Mouse (Mus musculus) liver, embryonic 13.5 days (tissue): Measurements from ENCODE around the gene 2210011C24Rik. TPM values are rescaled to one million over a fixed set of nuclear protein-coding genes. Genes with fewer than 3 reads are reported as not detected.

Experiments
- ATAC-seq: fragments of 200-750 bp; cut with Nextera tagmentation; 2 replicates; pipeline ENCODE4 v1.8.0; 2017; ENCODE audit warnings: low read depth, mild to moderate bottlenecking, moderate number of reproducible peaks, moderate library complexity
- DNase-seq: peaks from one replicate; pipeline ENCODE4 v3.0.0; 2022
- H3K27ac ChIP-seq: fragments of 300-500 bp; sonication (generic); 2 replicates; pipeline ENCODE4 v1.5.1; 2015; ENCODE audit warnings: moderate library complexity, mild to moderate bottlenecking, inconsistent platforms
- H3K27me3 ChIP-seq: fragments of 300-500 bp; sonication (generic); 2 replicates; pipeline ENCODE4 v1.6.1; 2015; ENCODE audit warnings: mild to moderate bottlenecking, inconsistent platforms
- H3K36me3 ChIP-seq: fragments of 300-500 bp; sonication (generic); 2 replicates; pipeline ENCODE4 v1.6.1; 2015; ENCODE audit warnings: mild to moderate bottlenecking, inconsistent platforms
- H3K4me1 ChIP-seq: fragments of 300-500 bp; sonication (generic); replicated peaks from 2 replicates; pipeline ENCODE4 v1.6.1; 2015; ENCODE audit warnings: inconsistent platforms
- H3K4me2 ChIP-seq: fragments of 300-500 bp; sonication (generic); 2 replicates; pipeline ENCODE4 v1.6.1; 2015; ENCODE audit warnings: inconsistent platforms, mild to moderate bottlenecking, moderate library complexity
- H3K4me3 ChIP-seq: fragments of 300-500 bp; sonication (generic); replicated peaks from 2 replicates; pipeline ENCODE4 v1.5.1; 2015; ENCODE audit warnings: mild to moderate bottlenecking, inconsistent platforms
- H3K9ac ChIP-seq: fragments of 300-500 bp; sonication (generic); 2 replicates; pipeline ENCODE4 v1.6.1; 2015; ENCODE audit warnings: mild to moderate bottlenecking, inconsistent platforms
- H3K9me3 ChIP-seq: fragments of 300-500 bp; sonication (generic); replicated peaks from 2 replicates; pipeline ENCODE4 v1.6.1; 2016; ENCODE audit warnings: inconsistent platforms
- whole genome bisulfite sequencing: fragments of 180-500 bp; shearing (Covaris S2); methylation state at CpG from one replicate; pipeline ENCODE4 v1.1.7; 2015; ENCODE audit not compliant: insufficient replicate concordance; 5-methylcytosine and 5-hydroxymethylcytosine counted together
- microRNA counts: library from miRNA; unstranded; fragments of <30 nt; microRNA quantifications from one replicate; lab custom pipeline; 2016
- microRNA-seq: library from miRNA; unstranded; fragments of <30 nt; microRNA quantifications from one replicate; pipeline ENCODE4, GENCODE M21; 2016
- polyA plus RNA-seq: library from polyadenylated mRNA; unstranded; fragments of >200 nt; fragmentation: Nextera tagmentation; extraction: Ambion mirVana; gene quantifications from 2 replicates; pipeline ENCODE4 v1.2.1, GENCODE M21; 2015

The 2210011C24Rik gene
- polyA plus RNA-seq, 1 experiment from 2014 or later, result not detected

DNA sequence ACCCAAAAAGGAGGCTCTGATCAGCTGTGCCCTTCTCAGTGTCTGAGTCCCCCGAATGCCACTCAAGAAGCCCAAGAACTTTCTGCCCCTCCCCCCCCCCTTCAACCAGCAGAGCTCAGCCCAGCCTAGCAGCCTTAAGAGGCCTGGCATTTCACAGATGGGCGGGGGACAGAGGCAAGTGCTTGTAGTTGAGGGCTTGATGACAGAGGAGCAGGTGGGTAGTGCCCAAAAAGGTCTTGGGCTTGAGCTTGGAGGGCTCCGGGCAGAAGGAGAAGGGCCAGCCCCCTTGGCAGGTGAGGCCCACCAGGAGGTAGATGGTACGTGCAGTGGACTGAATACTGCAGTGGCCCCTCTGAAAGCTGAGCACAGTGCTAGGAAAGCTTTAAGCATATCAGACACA is 37.5 kb downstream of the 2210011C24Rik start:
- Histone ChIP-seq H3K27me3 (no peaks in the 10 kb centered on the region), H3K4me1 (peaks cover 67% of the 10 kb centered on the region), H3K27ac (no peak overlapping the region), H3K4me2 (peak overlapping the region; percentile 96; the same call in 1 of the 2 replicates), H3K4me3 (no peak overlapping the region; the same call in 1 of the 2 replicates), H3K36me3 (peaks cover 17% of the 10 kb centered on the region), H3K9ac (peak overlapping the region; percentile 13; the same call in 1 of the 2 replicates), H3K9me3 (no peaks in the 10 kb centered on the region)
- no peak for DNase-seq
- WGBS, result 71% methylated on average over 4 of the region's 4 CpGs
- ATAC-seq, result no peak

DNA sequence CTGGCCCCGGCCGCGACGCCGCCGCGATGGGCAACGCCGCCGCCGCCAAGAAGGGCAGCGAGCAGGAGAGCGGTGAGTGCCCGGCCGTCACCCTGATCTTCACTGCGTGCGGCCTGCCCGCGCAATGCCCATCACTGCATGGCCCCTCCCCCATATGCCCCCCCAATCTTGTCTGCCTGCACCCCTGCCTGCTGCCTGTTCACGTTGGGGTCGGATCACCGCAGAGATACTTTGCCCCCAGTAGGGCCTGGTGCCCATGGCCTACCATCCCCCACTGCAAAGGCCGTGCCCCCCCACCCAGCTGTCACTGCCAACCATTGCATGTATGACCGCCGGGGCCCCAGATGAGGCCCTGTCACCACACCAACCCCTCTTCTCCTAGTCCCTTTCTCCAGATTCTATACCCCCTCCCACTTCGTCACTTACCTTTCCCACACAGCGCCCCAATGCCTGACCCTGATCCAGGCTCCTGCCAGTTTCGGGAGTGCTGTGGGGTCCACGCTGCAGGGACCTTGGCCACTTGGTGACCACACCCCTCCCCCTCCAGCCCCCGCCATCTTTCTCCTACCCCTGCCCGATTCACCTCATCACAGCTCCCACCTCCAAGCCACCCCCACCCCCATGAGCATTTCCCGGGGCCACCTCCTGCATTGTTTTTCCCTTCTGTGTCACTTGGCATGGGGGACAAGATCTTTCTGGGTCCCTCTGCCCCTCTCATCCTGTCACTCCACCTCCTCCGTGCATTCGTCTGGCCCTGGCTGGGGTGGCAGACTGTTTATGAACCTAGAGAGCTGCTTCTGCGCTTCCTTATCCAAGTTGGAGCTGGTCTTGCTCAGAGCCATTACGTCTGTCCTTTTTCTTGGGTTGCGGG is 38.6 kb downstream of the 2210011C24Rik start:
- peak overlapping the region; percentile 94 for H3K9ac ChIP-seq
- H3K36me3 ChIP-seq, result peaks cover 28% of the 10 kb centered on the region
- H3K9me3 ChIP-seq, result no peaks in the 10 kb centered on the region
- peaks cover 65% of the 10 kb centered on the region for H3K4me1 ChIP-seq
- DNase-seq (no peak), ATAC-seq (no peak; the same call in 1 of the 2 replicates)
- peak overlapping the region; percentile 71 for H3K27ac ChIP-seq
- peak overlapping the region; percentile 96 for H3K4me2 ChIP-seq
- no peaks in the 10 kb centered on the region for H3K27me3 ChIP-seq
- H3K4me3 ChIP-seq, result peak overlapping the region; percentile 94
- 8% methylated on average over 37 of the region's 37 CpGs for WGBS

DNA sequence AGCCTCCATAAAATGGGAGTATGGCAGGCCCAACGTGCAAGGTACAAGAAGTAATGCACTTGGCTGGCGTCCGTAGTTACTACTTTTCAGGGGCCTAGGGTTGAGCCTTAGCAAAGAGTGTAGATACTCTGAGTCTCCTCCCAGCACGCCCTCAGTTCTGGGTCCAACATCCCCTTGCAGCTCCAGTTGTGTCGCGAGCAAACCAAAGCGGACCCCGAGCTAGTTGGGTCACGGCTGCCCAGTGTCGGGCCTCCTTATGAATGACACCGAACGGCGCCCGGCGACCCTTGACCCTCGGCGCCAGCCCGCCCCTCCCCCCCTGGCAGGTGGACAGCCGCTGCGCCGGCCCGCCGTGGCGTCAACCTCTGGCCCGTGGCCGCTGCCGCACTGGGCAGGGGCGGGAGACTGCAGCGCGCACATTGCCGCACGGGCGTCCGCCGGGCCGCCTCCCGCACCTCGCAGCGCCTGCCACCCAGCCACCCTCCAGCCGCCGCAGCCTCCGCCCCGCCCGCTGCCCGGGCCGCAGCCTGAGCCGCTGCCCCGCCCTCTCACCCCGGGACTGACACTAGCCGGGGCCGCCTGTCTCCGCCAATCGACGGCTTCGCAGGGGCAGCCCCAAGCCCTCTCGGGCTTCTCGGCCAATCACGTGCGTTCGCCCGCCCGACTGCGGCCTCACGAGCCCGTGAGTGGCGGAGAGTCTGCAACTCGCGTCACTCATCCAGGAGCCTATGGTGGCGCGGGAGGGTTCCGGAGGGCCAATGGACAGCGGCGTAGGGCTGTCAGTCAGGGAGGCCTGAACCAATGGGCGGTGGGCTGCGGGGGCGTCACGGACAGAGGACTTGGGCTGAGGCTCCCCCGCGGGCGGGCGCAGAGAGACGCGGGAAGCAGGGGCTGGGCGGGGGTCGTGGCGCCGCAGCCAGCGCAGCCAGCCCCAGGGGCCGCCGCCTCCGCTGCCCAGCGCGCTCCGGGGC is 39.5 kb downstream of the 2210011C24Rik start, which contains the start of gene Prkaca:
Gene Prkaca, plus strand, starts transcription at position 844 of the 971 bp plus-strand sequence.
- Histone ChIP-seq H3K27ac (peak within 1 kb of the TSS; percentile 73), H3K4me2 (peak within 1 kb of the TSS; percentile 99), H3K27me3 (no peaks in the 10 kb centered on the region), H3K4me1 (peaks cover 55% of the 10 kb centered on the region), H3K9me3 (no peaks in the 10 kb centered on the region), H3K9ac (peak within 1 kb of the TSS; percentile 94), H3K4me3 (peak within 1 kb of the TSS; percentile 94), H3K36me3 (peaks cover 38% of the 10 kb centered on the region)
- peak; percentile 98 for ATAC-seq
- WGBS, result under 1% methylated on average over 71 of the region's 94 CpGs
- peak; percentile 99 for DNase-seq

DNA sequence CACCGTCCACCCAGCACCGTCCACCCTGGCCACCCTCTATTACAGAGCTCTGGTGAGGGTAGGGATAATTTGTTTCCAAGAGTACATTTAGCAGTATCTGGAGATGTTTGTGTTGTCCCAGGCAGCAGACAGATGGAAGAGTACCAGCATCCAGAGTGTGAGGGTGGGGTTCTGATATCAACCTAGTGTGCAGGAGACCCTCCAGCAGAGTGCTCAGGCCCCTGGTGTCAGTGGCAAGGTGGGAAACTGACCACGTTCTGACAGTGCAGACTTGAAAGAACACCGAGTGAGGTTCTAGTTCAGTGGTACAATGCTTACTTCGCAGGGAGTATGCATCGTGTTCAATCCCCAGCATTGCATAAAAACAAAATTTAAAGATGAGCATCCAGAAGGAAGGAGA is 40.3 kb downstream of the 2210011C24Rik start:
- Histone ChIP-seq H3K4me1 (peaks cover 47% of the 10 kb centered on the region), H3K4me3 (peak overlapping the region; percentile 94), H3K27ac (peak overlapping the region; percentile 73), H3K27me3 (no peaks in the 10 kb centered on the region), H3K4me2 (peak overlapping the region; percentile 99), H3K36me3 (peaks cover 46% of the 10 kb centered on the region), H3K9me3 (no peaks in the 10 kb centered on the region), H3K9ac (peak overlapping the region; percentile 83)
- 70% methylated on average over 6 of the region's 6 CpGs for WGBS
- ATAC-seq, result no peak
- no peak for DNase-seq

DNA sequence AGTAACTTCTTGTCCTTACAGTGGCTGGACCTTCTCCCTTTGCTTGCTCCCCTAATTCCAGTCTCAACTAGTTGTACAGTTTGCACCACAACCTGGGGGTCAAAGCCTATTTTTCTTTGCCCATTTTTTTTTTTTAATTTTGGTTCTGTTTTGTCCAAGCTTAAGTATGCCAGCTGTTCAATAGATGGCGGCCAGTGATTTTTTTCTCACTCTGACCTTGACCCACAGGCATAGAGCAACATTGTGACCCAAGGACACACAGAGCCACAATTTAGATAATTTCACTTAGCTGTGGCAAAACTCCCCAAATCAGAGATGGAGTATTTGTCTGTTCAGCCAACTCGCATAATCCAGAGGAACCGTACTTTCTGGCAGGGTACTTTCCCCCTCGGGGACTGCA is 40.9 kb downstream of the 2210011C24Rik start:
- no peaks in the 10 kb centered on the region for H3K27me3 ChIP-seq
- no peak for ATAC-seq
- no peak overlapping the region; the same call in 1 of the 2 replicates for H3K9ac ChIP-seq
- no peak for DNase-seq
- peak overlapping the region; percentile 99 for H3K4me2 ChIP-seq
- peak overlapping the region; percentile 23; the same call in 1 of the 2 replicates for H3K27ac ChIP-seq
- H3K36me3 ChIP-seq, result peaks cover 51% of the 10 kb centered on the region
- peaks cover 42% of the 10 kb centered on the region for H3K4me1 ChIP-seq
- no peaks in the 10 kb centered on the region for H3K9me3 ChIP-seq
- H3K4me3 ChIP-seq, result peak overlapping the region; percentile 94
- WGBS, result 87% methylated on average over 4 of the region's 4 CpGs

DNA sequence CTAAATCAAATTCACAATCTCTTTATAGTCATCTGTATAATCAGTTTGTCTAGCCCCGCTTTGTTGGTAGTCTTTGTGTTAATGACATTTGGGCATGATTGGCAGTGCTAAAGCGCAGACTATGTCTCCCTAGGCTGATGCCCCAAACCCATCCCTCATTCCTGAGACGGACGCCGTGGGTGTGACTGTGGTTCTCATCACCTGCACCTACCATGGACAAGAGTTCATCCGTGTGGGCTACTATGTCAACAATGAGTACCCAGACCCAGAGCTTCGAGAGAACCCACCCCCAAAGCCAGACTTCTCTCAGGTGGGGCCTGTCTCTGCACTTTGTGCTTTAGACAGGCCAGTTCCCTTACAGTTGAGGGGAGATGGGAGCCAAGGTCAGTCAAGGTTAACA is 44.3 kb downstream of the 2210011C24Rik start:
- Histone ChIP-seq H3K27ac (no peak overlapping the region), H3K4me3 (no peak overlapping the region), H3K9ac (no peak overlapping the region), H3K4me1 (peaks cover 17% of the 10 kb centered on the region), H3K27me3 (no peaks in the 10 kb centered on the region), H3K36me3 (peaks cover 80% of the 10 kb centered on the region), H3K9me3 (no peaks in the 10 kb centered on the region), H3K4me2 (no peak overlapping the region)
- 86% methylated on average over 7 of the region's 7 CpGs for WGBS
- ATAC-seq (no peak), DNase-seq (no peak)

DNA sequence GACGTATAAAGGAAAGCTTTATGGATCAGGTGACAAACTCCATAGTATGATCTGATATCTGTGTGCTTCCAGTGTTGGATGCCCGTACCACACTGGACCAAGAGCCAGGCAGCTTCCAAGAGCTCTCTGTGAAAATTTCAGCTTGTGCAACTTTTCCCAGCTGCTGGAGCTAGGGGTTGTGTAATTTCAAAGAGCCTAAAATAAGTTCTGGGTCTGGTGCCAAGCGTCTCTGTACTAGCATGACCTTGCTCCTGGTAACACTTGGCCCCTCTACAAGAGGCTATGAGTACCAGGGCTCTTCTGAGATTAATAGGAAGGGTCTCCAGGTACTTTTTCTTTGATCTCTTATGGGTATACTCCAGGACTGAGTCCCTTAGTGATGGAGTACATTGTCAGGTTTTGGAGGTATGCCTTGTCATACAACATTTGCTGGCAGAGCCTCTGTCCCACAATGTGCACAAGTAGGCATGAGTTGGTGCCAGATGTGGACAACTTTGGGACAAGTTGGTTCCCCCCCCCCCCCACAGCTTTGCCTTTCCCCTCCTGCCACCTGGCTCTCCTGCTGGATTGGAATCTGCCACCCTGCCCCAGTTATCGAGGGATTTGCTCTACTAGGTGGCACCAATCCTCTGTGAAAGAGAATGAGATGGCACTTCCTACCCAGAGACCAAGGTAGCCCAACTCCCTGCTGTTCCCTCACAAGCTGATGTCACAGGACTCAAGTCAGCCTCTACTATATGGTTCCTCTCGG is 47.8 kb downstream of the 2210011C24Rik start:
- WGBS, result 87% methylated on average over 5 of the region's 5 CpGs
- H3K27ac ChIP-seq, result no peak overlapping the region
- H3K27me3 ChIP-seq, result no peaks in the 10 kb centered on the region
- no peaks in the 10 kb centered on the region for H3K4me1 ChIP-seq
- DNase-seq (no peak), ATAC-seq (no peak)
- no peak overlapping the region for H3K4me3 ChIP-seq
- no peak overlapping the region for H3K4me2 ChIP-seq
- H3K36me3 ChIP-seq, result peaks cover 74% of the 10 kb centered on the region
- no peak overlapping the region for H3K9ac ChIP-seq
- H3K9me3 ChIP-seq, result no peaks in the 10 kb centered on the region

MicroRNA genes within 50 kb of the gene (microRNA counts, 519-probe panel; counts per million panel counts)
- 114 counts per million for microRNA mmu-miR-1199 (lab: Ali Mortazavi, UCI)

Small RNAs within 50 kb of the gene (microRNA-seq; reads per million reads assigned to microRNA genes)
- gene Mir1199 (not detected), gene Mir8111 (5.3 reads per million, percentile 13 among the genes with 10 or more reads in this experiment)

Other genes starting within 250 kb of the 2210011C24Rik start
- 1.5 and 1.7 TPM in 2 replicates for gene Adgrl1, start 112.1 kb downstream of the 2210011C24Rik start, polyA plus RNA-seq
- 0.18 and 0.22 TPM in 2 replicates for gene Gm10644, start 57.0 kb downstream of the 2210011C24Rik start, polyA plus RNA-seq
- gene Asf1b, start 56.7 kb downstream of the 2210011C24Rik start, polyA plus RNA-seq, result 114 and 126 TPM in 2 replicates
- 50.5 and 52.3 TPM in 2 replicates for gene Prkaca, start 39.2 kb downstream of the 2210011C24Rik start, polyA plus RNA-seq
- 5.8 and 6.9 TPM in 2 replicates for gene Samd1, start 14.5 kb downstream of the 2210011C24Rik start, polyA plus RNA-seq
- 0.38 and 0.57 TPM in 2 replicates for gene 1700067K01Rik, start 10.7 kb downstream of the 2210011C24Rik start, polyA plus RNA-seq
- gene Palm3, start 9.3 kb upstream of the 2210011C24Rik start, polyA plus RNA-seq, result 0.06 and 0.27 TPM in 2 replicates
- gene Il27ra, start 30.4 kb upstream of the 2210011C24Rik start, polyA plus RNA-seq, result 0.72 and 1.1 TPM in 2 replicates
- gene Rln3, start 32.8 kb upstream of the 2210011C24Rik start, polyA plus RNA-seq, result not detected in 2 replicates
- gene Gm10643, start 53.0 kb upstream of the 2210011C24Rik start, polyA plus RNA-seq, result 0.12 and 0.14 TPM in 2 replicates
- 2.4 and 2.7 TPM in 2 replicates for gene Rfx1, start 54.7 kb upstream of the 2210011C24Rik start, polyA plus RNA-seq
- 3.7 and 4.3 TPM in 2 replicates for gene Dcaf15, start 92.6 kb upstream of the 2210011C24Rik start, polyA plus RNA-seq
- 0.05 TPM in 1 of 2 replicates, not detected in the other for gene Podnl1, start 113.8 kb upstream of the 2210011C24Rik start, polyA plus RNA-seq
- gene Cc2d1a, start 135.8 kb upstream of the 2210011C24Rik start, polyA plus RNA-seq, result 5.4 and 6.2 TPM in 2 replicates
- 0.13 and 0.25 TPM in 2 replicates for gene 4930432K21Rik, start 135.9 kb upstream of the 2210011C24Rik start, polyA plus RNA-seq
- gene Nanos3, start 173.0 kb upstream of the 2210011C24Rik start, polyA plus RNA-seq, result 0.28 and 0.34 TPM in 2 replicates
- gene Zswim4, start 224.9 kb upstream of the 2210011C24Rik start, polyA plus RNA-seq, result 2.1 and 2.2 TPM in 2 replicates
- 229 and 245 TPM in 2 replicates for gene D8Ertd738e, start 237.5 kb upstream of the 2210011C24Rik start, polyA plus RNA-seq
- 41.2 and 48.4 TPM in 2 replicates for gene Mri1, start 245.2 kb upstream of the 2210011C24Rik start, polyA plus RNA-seq